Mouse (Mus musculus): Measurements from ENCODE around the gene Aunip. TPM values are rescaled to one million over a fixed set of nuclear protein-coding genes. Genes with fewer than 3 reads are reported as not detected.

The Aunip gene
- polyA plus RNA-seq (2015; fragmentation: Illumina TruSeq; extraction: RNeasy Lipid Tissue Mini Kit (QIAGEN cat#74804); ENCODE audit: insufficient read depth, low replicate concordance): 2.6 TPM

GRCm38 (mm10) chr4:134510845-134511411 is at the start of gene Aunip:
Gene Aunip (plus strand): TSS chr4:134510999.

GRCm38 (mm10) chr4:134468215-134468575 is 42.6 kb upstream of the Aunip start, which contains the start of gene Stmn1:
Gene Stmn1 (plus strand): TSS chr4:134468320.

GRCm38 (mm10) chr4:134496595-134497210 is 14.1 kb upstream of the Aunip start, which contains the start of gene Paqr7:
Gene Paqr7 (plus strand): TSS chr4:134496697.

GRCm38 (mm10) chr4:134534932-134535786 is 24.4 kb downstream of the Aunip start, which contains the start of gene Mtfr1l:
Gene Mtfr1l (minus strand): TSS chr4:134535387.

GRCm38 (mm10) chr4:134551494-134552316 is 40.9 kb downstream of the Aunip start, which contains the start of gene Selenon:
Gene Selenon (minus strand): TSS chr4:134552166.

Other genes with a start within 250 kb of the Aunip start
- 22.6 TPM for gene Pdik1l, start 223.1 kb upstream of the Aunip start, polyA plus RNA-seq (2015; fragmentation: Illumina TruSeq; extraction: RNeasy Lipid Tissue Mini Kit (QIAGEN cat#74804); ENCODE audit: insufficient read depth, low replicate concordance)
- gene Trim63, start 195.9 kb upstream of the Aunip start, polyA plus RNA-seq (2015; fragmentation: Illumina TruSeq; extraction: RNeasy Lipid Tissue Mini Kit (QIAGEN cat#74804); ENCODE audit: insufficient read depth, low replicate concordance): 0.50 TPM
- 2.0 TPM for gene Slc30a2, start 167.8 kb upstream of the Aunip start, polyA plus RNA-seq (2015; fragmentation: Illumina TruSeq; extraction: RNeasy Lipid Tissue Mini Kit (QIAGEN cat#74804); ENCODE audit: insufficient read depth, low replicate concordance)
- gene Extl1, start 127.1 kb upstream of the Aunip start, polyA plus RNA-seq (2015; fragmentation: Illumina TruSeq; extraction: RNeasy Lipid Tissue Mini Kit (QIAGEN cat#74804); ENCODE audit: insufficient read depth, low replicate concordance): 6.7 TPM
- gene Pafah2, start 114.7 kb upstream of the Aunip start, polyA plus RNA-seq (2015; fragmentation: Illumina TruSeq; extraction: RNeasy Lipid Tissue Mini Kit (QIAGEN cat#74804); ENCODE audit: insufficient read depth, low replicate concordance): 3.3 TPM
- gene Stmn1, start 42.7 kb upstream of the Aunip start, polyA plus RNA-seq (2015; fragmentation: Illumina TruSeq; extraction: RNeasy Lipid Tissue Mini Kit (QIAGEN cat#74804); ENCODE audit: insufficient read depth, low replicate concordance): 122 TPM
- 6.8 TPM for gene Paqr7, start 14.3 kb upstream of the Aunip start, polyA plus RNA-seq (2015; fragmentation: Illumina TruSeq; extraction: RNeasy Lipid Tissue Mini Kit (QIAGEN cat#74804); ENCODE audit: insufficient read depth, low replicate concordance)
- 54.0 TPM for gene Mtfr1l, start 24.4 kb downstream of the Aunip start, polyA plus RNA-seq (2015; fragmentation: Illumina TruSeq; extraction: RNeasy Lipid Tissue Mini Kit (QIAGEN cat#74804); ENCODE audit: insufficient read depth, low replicate concordance)
- gene Selenon, start 41.2 kb downstream of the Aunip start, polyA plus RNA-seq (2015; fragmentation: Illumina TruSeq; extraction: RNeasy Lipid Tissue Mini Kit (QIAGEN cat#74804); ENCODE audit: insufficient read depth, low replicate concordance): 6.6 TPM
- gene Man1c1, start 193.3 kb downstream of the Aunip start, polyA plus RNA-seq (2015; fragmentation: Illumina TruSeq; extraction: RNeasy Lipid Tissue Mini Kit (QIAGEN cat#74804); ENCODE audit: insufficient read depth, low replicate concordance): 4.3 TPM

Measured in spleen, adult 10 weeks (tissue).